13 mouse cellular contexts compared by ENCODE assay signal in genomic region chr17:28431931-28432335, GRCm38 (mm10).
DNase-seq lines count a peak whose midpoint lies in the region; ATAC-seq and TF ChIP-seq lines count a peak whose summit lies in the region.
"Had no signal": no experiment of that assay in that cellular context is flagged by ENCODE, and none has a peak within 500 bp of the region (broad histone marks: within the 10 kb centered on the region; RNA-seq: fewer than 3 reads in every experiment).

No protein-coding gene starts in this region.

- WGBS in heart, adult 2 months: 84% methylated on average over 6 of the region's 6 CpGs
- 73% methylated on average over 6 of the region's 6 CpGs for WGBS in lung, adult 2 months
- 41% methylated on average over 6 of the region's 6 CpGs for WGBS in stomach, postnatal 0 days
- WGBS in forebrain, embryonic 13.5 days: 95% methylated on average over 6 of the region's 6 CpGs

- TF ChIP-seq POLR2A in heart, adult 2 months (IDR thresholded peaks at IDR 0.05; ENCODE audit: insufficient read depth, low read depth, low read length): no peak
- TF ChIP-seq POLR2A in lung, adult 2 months (IDR thresholded peaks at IDR 0.05; ENCODE audit: borderline replicate concordance, extremely low read depth, low read depth, low read length): no peak

- H3K9me3 ChIP-seq in stomach, postnatal 0 days (ENCODE audit: control insufficient read depth, low read length): no peaks in the 10 kb centered on the region
- no peaks in the 10 kb centered on the region for H3K9me3 ChIP-seq in forebrain, embryonic 13.5 days (replicated peaks)
- H3K9me3 ChIP-seq: limb, embryonic 13.5 days had no signal

- no peak overlapping the region for H3K4me2 ChIP-seq in stomach, postnatal 0 days (replicated peaks; ENCODE audit: low read depth)
- H3K4me2 ChIP-seq in forebrain, embryonic 13.5 days: no peak overlapping the region
- H3K4me2 ChIP-seq: hindbrain, embryonic 14.5 days; limb, embryonic 13.5 days had no signal

- no peak for DNase-seq in heart, adult 2 months
- no peak for DNase-seq in heart, postnatal 36 days
- DNase-seq in ovary, adult 18-20 months (ENCODE audit: low spot score): peak; percentile 62
- DNase-seq in ovary, postnatal 14 days (ENCODE audit: low spot score): no peak
- no peak for DNase-seq in lung, adult 2 months
- no peak for DNase-seq in stomach, postnatal 0 days (ENCODE audit: low spot score)
- no peak for DNase-seq in cerebellum, postnatal 14 days
- DNase-seq: cerebellum, postnatal 25 days; gastrocnemius, postnatal 10 days; midbrain, embryonic 14.5 days had no signal

- H3K27ac ChIP-seq in heart, adult 2 months: no peak overlapping the region
- H3K27ac ChIP-seq in stomach, postnatal 0 days (replicated peaks): no peak overlapping the region; the same call in 1 of the 2 replicates
- H3K27ac ChIP-seq in forebrain, embryonic 13.5 days: no peak overlapping the region
- H3K27ac ChIP-seq: hindbrain, embryonic 14.5 days; limb, embryonic 13.5 days had no signal

- no peak overlapping the region for H3K9ac ChIP-seq in heart, adult 2 months (ENCODE audit: low read depth, low read length)
- H3K9ac ChIP-seq in stomach, postnatal 0 days (ENCODE audit: low read length): no peak overlapping the region
- H3K9ac ChIP-seq in forebrain, embryonic 13.5 days: no peak overlapping the region
- H3K9ac ChIP-seq: hindbrain, embryonic 14.5 days; limb, embryonic 13.5 days had no signal

- ATAC-seq in stomach, postnatal 0 days (ENCODE audit: low FRiP score, low TSS enrichment): peak; percentile 32; the same call in 1 of the 2 replicates
- no peak for ATAC-seq in forebrain, embryonic 13.5 days

- H3K36me3 ChIP-seq in heart, adult 2 months (ENCODE audit: control insufficient read depth, insufficient read depth, low read length): peaks cover 7% of the 10 kb centered on the region
- H3K36me3 ChIP-seq in stomach, postnatal 0 days (ENCODE audit: control insufficient read depth, insufficient read depth, low read length): no peaks in the 10 kb centered on the region
- peaks cover 15% of the 10 kb centered on the region for H3K36me3 ChIP-seq in forebrain, embryonic 13.5 days (ENCODE audit: poor library complexity, severe bottlenecking)

- H3K79me2 ChIP-seq in heart, adult 2 months (replicated peaks; ENCODE audit: control insufficient read depth, insufficient read depth, low read length): no peaks in the 10 kb centered on the region

- peak; percentile 53 for TF ChIP-seq CTCF in heart, adult 2 months (IDR thresholded peaks at IDR 0.05)
- peak; percentile 35; the same call in 1 of the 2 replicates for TF ChIP-seq CTCF in lung, adult 2 months (IDR thresholded peaks at IDR 0.05; ENCODE audit: insufficient read depth, low read length)
- TF ChIP-seq CTCF in stomach, postnatal 0 days (IDR thresholded peaks at IDR 0.05; ENCODE audit: low read depth): peak; percentile 60

- TF ChIP-seq EP300 in heart, adult 2 months (IDR thresholded peaks at IDR 0.05; ENCODE audit: insufficient read depth, low read depth, low read length): no peak
- no peak for TF ChIP-seq EP300 in stomach, postnatal 0 days (optimal IDR thresholded peaks at IDR 0.05)

- no peak overlapping the region for H3K4me3 ChIP-seq in heart, adult 2 months
- H3K4me3 ChIP-seq in lung, adult 2 months (replicated peaks; ENCODE audit: extremely low read depth, low read depth, low read length): no peak overlapping the region
- H3K4me3 ChIP-seq in stomach, postnatal 0 days (ENCODE audit: low read depth, low read length): no peak overlapping the region
- no peak overlapping the region for H3K4me3 ChIP-seq in forebrain, embryonic 13.5 days
- H3K4me3 ChIP-seq: limb, embryonic 13.5 days had no signal

- intact Hi-C loops in heart, adult 2 months (cut with DNase I): loop anchor here (2.0 kb wide), 1 partner anchor 25 kb away; no protein-coding TSS in a partner anchor
- intact Hi-C loops in heart, postnatal 36 days (cut with DNase I): no loop called here

- H3K27me3 ChIP-seq in heart, adult 2 months (ENCODE audit: control insufficient read depth, insufficient read depth, low read length): no peaks in the 10 kb centered on the region
- no peaks in the 10 kb centered on the region for H3K27me3 ChIP-seq in stomach, postnatal 0 days (ENCODE audit: control insufficient read depth, insufficient read depth, low read length)
- H3K27me3 ChIP-seq in forebrain, embryonic 13.5 days: no peaks in the 10 kb centered on the region
- H3K27me3 ChIP-seq: limb, embryonic 13.5 days had no signal

- H3K4me1 ChIP-seq in heart, adult 2 months (ENCODE audit: control insufficient read depth, insufficient read depth, low read length): peaks cover 12% of the 10 kb centered on the region
- H3K4me1 ChIP-seq in lung, adult 2 months (ENCODE audit: control insufficient read depth, insufficient read depth, low read length): peaks cover 19% of the 10 kb centered on the region
- H3K4me1 ChIP-seq in stomach, postnatal 0 days (replicated peaks; ENCODE audit: control insufficient read depth, insufficient read depth): peaks cover 5% of the 10 kb centered on the region
- H3K4me1 ChIP-seq in forebrain, embryonic 13.5 days: no peaks in the 10 kb centered on the region
